Mouse (Mus musculus) inflammation-experienced regulatory T-cells, adult 6 months (primary cell): ENCODE data around the gene E130114P18Rik. TPM values are rescaled to one million over a fixed set of nuclear protein-coding genes. Genes with fewer than 3 reads are reported as not detected.

Experiments
- polyA plus RNA-seq, 3 experiments: library from polyadenylated mRNA; unstranded; fragments of 100-300 nt; shearing (Covaris generic); gene quantifications; one replicate each; pipeline ENCODE4 v1.2.1; 2017

E130114P18Rik gene
- polyA plus RNA-seq, 3 experiments from 2014 or later: not detected

Other genes with a start within 250 kb of the E130114P18Rik start
- 10 to 100 TPM; 11.0 to 19.2 (median 15.7) TPM for gene Nfia, start 5.3 kb downstream of the E130114P18Rik start, polyA plus RNA-seq